Mouse (Mus musculus) liver, embryonic 14.5 days (tissue): ENCODE results near the gene Ggcx. TPM values are rescaled to one million over a fixed set of nuclear protein-coding genes. Genes with fewer than 3 reads are reported as not detected.
"Not testable (repeated sequence)": the region's sequence is repeated elsewhere in the genome, so short reads cannot be mapped to it uniquely, and the experiment has no call there.

Experiments
- ATAC-seq: fragments of 200-750 bp; cut with Nextera tagmentation; 2 replicates; pipeline ENCODE4 v1.8.0; 2017; ENCODE audit warnings: moderate number of reproducible peaks, mild to moderate bottlenecking, moderate library complexity; ENCODE audit not compliant: insufficient read depth
- DNase-seq, 3 experiments: peaks; one replicate each; pipeline ENCODE4 v3.0.0-alpha.2; 2012 to 2013; ENCODE audit warnings: low read depth in 3 of 3, low spot score in 3 of 3
- H3K27ac ChIP-seq: fragments of 300-500 bp; sonication (generic); 2 replicates; pipeline ENCODE4 v1.5.1; 2014; ENCODE audit warnings: moderate library complexity, mild to moderate bottlenecking, control low read depth, inconsistent platforms
- H3K27me3 ChIP-seq: fragments of 300-500 bp; sonication (generic); 2 replicates; pipeline ENCODE4 v1.6.1; 2014; ENCODE audit warnings: mild to moderate bottlenecking, low read length, moderate library complexity; ENCODE audit not compliant: control insufficient read depth, insufficient read depth
- H3K36me3 ChIP-seq: fragments of 300-500 bp; sonication (generic); replicated peaks from 2 replicates; pipeline ENCODE4 v1.6.1; 2014; ENCODE audit warnings: low read depth; ENCODE audit not compliant: control insufficient read depth, insufficient read depth
- H3K4me1 ChIP-seq, 2 experiments: fragments of 200-500 bp in 1 of 2; fragments of 300-500 bp in 1 of 2; sonication (generic) in 1 of 2; replicated peaks; 2 replicates each; pipeline ENCODE4 v1.6.1; 2012 to 2014; ENCODE audit warnings: antibody characterized with exemption in 1 of 2, inconsistent platforms in 1 of 2, low read length in 1 of 2; ENCODE audit not compliant: control insufficient read depth in 2 of 2, insufficient read depth in 2 of 2
- H3K4me2 ChIP-seq: fragments of 300-500 bp; sonication (generic); 2 replicates; pipeline ENCODE4 v1.6.1; 2014; ENCODE audit warnings: low read depth, mild to moderate bottlenecking, control low read depth, moderate library complexity
- H3K4me3 ChIP-seq, 2 experiments: fragments of 200-500 bp in 1 of 2; fragments of 300-500 bp in 1 of 2; sonication (generic) in 1 of 2; 2 replicates each; pipeline ENCODE4 v1.5.1; 2012 to 2014; ENCODE audit warnings: low read depth in 2 of 2, low read length in 2 of 2, mild to moderate bottlenecking in 2 of 2, control low read depth in 1 of 2, inconsistent platforms in 1 of 2, moderate library complexity in 1 of 2; ENCODE audit not compliant: insufficient read depth in 1 of 2
- H3K9ac ChIP-seq: fragments of 300-500 bp; sonication (generic); replicated peaks from 2 replicates; pipeline ENCODE4 v1.6.1; 2014; ENCODE audit warnings: mild to moderate bottlenecking, control low read depth, moderate library complexity
- H3K9me3 ChIP-seq: fragments of 300-500 bp; sonication (generic); 2 replicates; pipeline ENCODE4 v1.6.1; 2016; ENCODE audit warnings: low read length, mixed read lengths; ENCODE audit not compliant: control insufficient read depth
- CTCF ChIP-seq: IDR thresholded peaks from 2 replicates; pipeline ENCODE4 v1.5.1; 2016; ENCODE audit warnings: antibody characterized with exemption, low read depth, control low read depth
- EP300 ChIP-seq: IDR thresholded peaks from 2 replicates; pipeline ENCODE4 v1.6.1; 2016; ENCODE audit warnings: antibody characterized with exemption, low read depth
- WGBS: fragments of 180-500 bp; shearing (Covaris S2); extraction: QIAGEN DNeasy Blood & Tissue Kit; methylation state at CpG from one replicate; pipeline ENCODE4 v1.1.7; 2014; ENCODE audit not compliant: insufficient replicate concordance; 5-methylcytosine and 5-hydroxymethylcytosine counted together
- polyA plus RNA-seq, 2 experiments: library from polyadenylated mRNA; depleted of rRNA in 1 of 2; stranded (reverse) in 1 of 2; unstranded in 1 of 2; fragments of >200 nt; fragmentation: Nextera tagmentation in 1 of 2; extraction: Ambion mirVana in 1 of 2; gene quantifications; 2 replicates each; pipeline versions ENCODE4 v1.2.1 to v1.2.3; 2012 to 2014

Ggcx gene
- polyA plus RNA-seq, 2 experiments: 5.7 to 11.3 TPM

- 72% methylated on average over 4 of the region's 4 CpGs for WGBS
- Histone ChIP-seq H3K4me3 (no peak overlapping the region), H3K27me3 (no peaks in the 10 kb centered on the region), H3K4me1 (peaks cover 0 to 4% of the 10 kb centered on the region in 2 experiments; a peak in 1 of 4 replicates), H3K9ac (no peak overlapping the region), H3K9me3 (no peaks in the 10 kb centered on the region), H3K4me2 (no peak overlapping the region), H3K27ac (no peak overlapping the region), H3K36me3 (no peaks in the 10 kb centered on the region)
- DNase-seq (no peak), ATAC-seq (no peak)
- TF ChIP-seq CTCF (no peak), EP300 (no peak)
Observed at GRCm38 (mm10) chr6:72466171-72466570, 52.1 kb downstream of the Ggcx start.

- no peak overlapping the region for H3K4me2 ChIP-seq
- WGBS: 41% methylated on average over 14 of the region's 14 CpGs
- no peak for DNase-seq
- H3K4me3 ChIP-seq: no peak overlapping the region
- H3K36me3 ChIP-seq: no peaks in the 10 kb centered on the region
- H3K27ac ChIP-seq: no peak overlapping the region
- no peaks in the 10 kb centered on the region for H3K27me3 ChIP-seq
- no peaks in the 10 kb centered on the region for H3K9me3 ChIP-seq
- no peaks in the 10 kb centered on the region; a peak in 1 of 4 replicates for H3K4me1 ChIP-seq
- no peak overlapping the region for H3K9ac ChIP-seq
- TF ChIP-seq CTCF: no peak
- no peak for TF ChIP-seq EP300
- ATAC-seq: no peak
Observed at GRCm38 (mm10) chr6:72473264-72474041, 59.3 kb downstream of the Ggcx start.

GRCm38 (mm10) chr6:72475221-72475985, 61.3 kb downstream of the Ggcx start:
- Histone ChIP-seq H3K9ac (no peak overlapping the region), H3K4me1 (peaks cover 0 to 5% of the 10 kb centered on the region in 2 experiments; a peak in 2 of 4 replicates), H3K36me3 (no peaks in the 10 kb centered on the region), H3K4me3 (no peak overlapping the region), H3K27ac (no peak overlapping the region), H3K9me3 (no peaks in the 10 kb centered on the region), H3K27me3 (no peaks in the 10 kb centered on the region), H3K4me2 (no peak overlapping the region)
- ATAC-seq (no peak), DNase-seq (no peak)
- WGBS: 71% methylated on average over 4 of the region's 4 CpGs
- no peak for TF ChIP-seq CTCF
- no peak for TF ChIP-seq EP300

DNA sequence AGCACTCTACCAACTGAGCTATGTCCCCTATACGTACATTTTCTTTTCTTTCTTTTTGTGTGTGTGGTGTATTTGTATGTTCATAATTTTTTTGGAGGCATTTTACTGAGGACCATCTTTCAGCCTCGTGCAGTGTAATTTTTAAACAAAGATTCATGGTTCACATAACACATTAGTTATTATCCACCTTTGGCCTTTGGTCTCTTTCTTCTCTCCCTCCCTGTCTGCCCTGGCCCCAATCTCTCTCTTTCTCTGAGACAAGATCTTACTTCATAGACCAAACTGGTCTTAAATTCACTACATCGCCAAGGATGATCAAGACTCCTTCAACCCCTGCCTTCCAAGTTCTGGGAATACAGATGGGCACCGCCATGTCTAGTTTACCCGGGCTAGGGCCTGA, 62.7 kb downstream of the Ggcx start:
- 67% methylated on average over 5 of the region's 5 CpGs for WGBS
- no peaks in the 10 kb centered on the region for H3K36me3 ChIP-seq
- no peak overlapping the region for H3K9ac ChIP-seq
- ATAC-seq (no peak), DNase-seq (no peak)
- H3K4me1 ChIP-seq: peaks cover 0 to 5% of the 10 kb centered on the region in 2 experiments; a peak in 2 of 4 replicates
- H3K27ac ChIP-seq: no peak overlapping the region
- H3K4me3 ChIP-seq: no peak overlapping the region
- no peaks in the 10 kb centered on the region for H3K9me3 ChIP-seq
- H3K4me2 ChIP-seq: no peak overlapping the region
- no peaks in the 10 kb centered on the region for H3K27me3 ChIP-seq
- TF ChIP-seq CTCF: no peak
- no peak for TF ChIP-seq EP300

DNA sequence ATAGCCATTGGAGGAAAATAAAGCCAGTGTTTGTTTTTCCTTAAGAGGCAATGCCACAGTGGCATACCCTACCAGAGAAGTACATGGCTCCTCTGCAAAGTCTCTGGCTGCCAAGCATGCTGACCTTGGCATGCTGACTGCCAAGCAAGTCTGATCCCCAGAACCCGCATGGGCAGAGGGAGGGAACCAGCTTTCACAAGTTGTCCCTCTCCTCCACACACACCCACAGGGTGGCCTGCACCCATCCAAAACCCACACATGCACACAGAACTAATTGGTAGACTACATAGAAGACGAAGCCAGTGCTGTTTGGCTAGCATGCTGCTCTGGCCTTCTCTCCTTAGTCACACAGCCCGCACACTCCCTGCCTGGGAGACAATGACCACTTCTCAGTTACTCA, 63.5 kb downstream of the Ggcx start:
- H3K4me1 ChIP-seq: peaks cover 0 to 5% of the 10 kb centered on the region in 2 experiments; a peak in 2 of 4 replicates
- DNase-seq (no peak), ATAC-seq (no peak)
- H3K9me3 ChIP-seq: no peaks in the 10 kb centered on the region
- no peak overlapping the region for H3K9ac ChIP-seq
- WGBS: 68% methylated on average over 3 of the region's 3 CpGs
- H3K27me3 ChIP-seq: no peaks in the 10 kb centered on the region
- H3K27ac ChIP-seq: no peak overlapping the region
- H3K4me3 ChIP-seq: no peak overlapping the region
- H3K36me3 ChIP-seq: no peaks in the 10 kb centered on the region
- TF ChIP-seq CTCF: no peak
- TF ChIP-seq EP300: no peak
- H3K4me2 ChIP-seq: no peak overlapping the region

DNA sequence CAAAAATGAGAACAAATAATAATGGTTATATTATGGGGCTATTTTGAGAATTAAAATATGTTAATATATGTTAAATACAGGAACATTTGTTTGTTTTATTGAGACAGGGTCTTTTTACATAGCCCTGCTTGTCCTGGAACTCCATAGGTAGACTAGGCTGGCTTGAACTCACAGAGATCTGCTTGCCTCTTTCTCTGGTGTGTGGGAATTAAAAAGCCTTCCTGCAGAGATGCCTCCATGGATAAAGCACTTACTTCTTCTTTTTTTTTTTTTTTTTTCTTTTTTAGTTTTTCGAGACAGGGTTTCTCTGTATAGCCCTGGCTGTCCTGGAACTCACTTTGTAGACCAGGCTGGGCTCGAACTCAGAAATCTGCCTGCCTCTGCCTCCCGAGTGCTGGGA, 64.6 kb downstream of the Ggcx start:
- H3K4me2 ChIP-seq, H3K9me3 ChIP-seq, H3K9ac ChIP-seq, DNase-seq, ATAC-seq, H3K36me3 ChIP-seq, H3K4me3 ChIP-seq, H3K4me1 ChIP-seq, H3K27me3 ChIP-seq, H3K27ac ChIP-seq: not testable (repeated sequence)
- 69% methylated on average over 3 of the region's 3 CpGs for WGBS
